In genomic region chr12:36253298-36253697, GRCm38 (mm10) we compare ENCODE assay signal across 42 mouse cellular contexts. TPM values are rescaled to one million over a fixed set of nuclear protein-coding genes. Genes with fewer than 3 reads are reported as not detected.
"Had no signal": no experiment of that assay in that cellular context is flagged by ENCODE, and none has a peak within 500 bp of the region (broad histone marks: within the 10 kb centered on the region; RNA-seq: fewer than 3 reads in every experiment).

Lrrc72 (minus strand) TSS chr12:36253398.

- H3K4me1 ChIP-seq: heart, embryonic 10.5 days; heart, embryonic 12.5 days; heart, embryonic 15.5 days; hindbrain, embryonic 10.5 days; hindbrain, embryonic 12.5 days; hindbrain, embryonic 13.5 days; hindbrain, embryonic 15.5 days; intestine, embryonic 15.5 days; kidney, embryonic 15.5 days had no signal

- H3K27me3 ChIP-seq: heart, embryonic 12.5 days; heart, embryonic 13.5 days; heart, embryonic 15.5 days; hindbrain, embryonic 12.5 days; hindbrain, embryonic 13.5 days; hindbrain, embryonic 15.5 days; intestine, embryonic 15.5 days; kidney, embryonic 15.5 days had no signal

- H3K27ac ChIP-seq: heart, embryonic 10.5 days; heart, embryonic 13.5 days; heart, embryonic 15.5 days; hindbrain, embryonic 10.5 days; hindbrain, embryonic 12.5 days; hindbrain, embryonic 13.5 days; hindbrain, embryonic 14.5 days; hindbrain, embryonic 15.5 days; hindbrain, postnatal 0 days; intestine, embryonic 15.5 days; kidney, embryonic 15.5 days; kidney, postnatal 0 days; layer of hippocampus, adult 2 months had no signal

- H3K4me3 ChIP-seq: heart, embryonic 10.5 days; heart, embryonic 12.5 days; heart, embryonic 13.5 days; heart, embryonic 15.5 days; hindbrain, embryonic 10.5 days; hindbrain, embryonic 12.5 days; hindbrain, embryonic 13.5 days; hindbrain, embryonic 15.5 days; intestine, embryonic 15.5 days; kidney, embryonic 15.5 days; layer of hippocampus, adult 2 months had no signal

- H3K36me3 ChIP-seq: heart, embryonic 10.5 days; heart, embryonic 12.5 days; heart, embryonic 13.5 days; heart, embryonic 15.5 days; hindbrain, embryonic 10.5 days; hindbrain, embryonic 12.5 days; hindbrain, embryonic 13.5 days; hindbrain, embryonic 15.5 days; intestine, embryonic 15.5 days; kidney, embryonic 15.5 days had no signal

- DNase-seq: heart, postnatal 10 days; heart, postnatal 14 days; heart, postnatal 36 days; heart, postnatal 4 days; kidney, adult 11 months; kidney, adult 18-20 months; kidney, adult 2 months; kidney, adult 8-10 months; kidney, adult 9 months; kidney, postnatal 10 days; kidney, postnatal 14 days; kidney, postnatal 25 days; kidney, postnatal 36 days; kidney, postnatal 4 days; layer of hippocampus, adult 9-11 months; layer of hippocampus, postnatal 36 days had no signal

RNA-seq across cellular contexts. Expression of gene Lrrc72, which starts in this region (rescaled TPM):
- polyA plus RNA-seq: heart, embryonic 10.5 days; heart, embryonic 11.5 days; heart, embryonic 12.5 days; heart, embryonic 13.5 days; heart, embryonic 14.5 days; heart, embryonic 15.5 days; heart, embryonic 16.5 days; heart, postnatal 0 days; hindbrain, embryonic 10.5 days; hindbrain, embryonic 11.5 days; hindbrain, embryonic 12.5 days; hindbrain, embryonic 13.5 days; hindbrain, embryonic 14.5 days; hindbrain, embryonic 15.5 days; hindbrain, embryonic 16.5 days; hindbrain, postnatal 0 days; intestine, embryonic 14.5 days; intestine, embryonic 15.5 days; intestine, embryonic 16.5 days; intestine, postnatal 0 days; kidney, adult 2 months; kidney, embryonic 14.5 days; kidney, embryonic 15.5 days; kidney, embryonic 16.5 days; kidney, postnatal 0 days; large intestine, adult 2 months had no signal
